Mouse (Mus musculus) limb, embryonic 14.5 days (tissue): ENCODE data around the gene Svep1. TPM values are rescaled to one million over a fixed set of nuclear protein-coding genes. Genes with fewer than 3 reads are reported as not detected.

Experiments
- ATAC-seq: fragments of 200-750 bp; cut with Nextera tagmentation; 2 replicates; pipeline ENCODE4 v1.8.0; 2017; ENCODE audit warnings: low read depth, moderate number of reproducible peaks, moderate TSS enrichment; ENCODE audit not compliant: low FRiP score
- DNase-seq: peaks from one replicate; pipeline ENCODE4 v3.0.0-alpha.2; 2015; ENCODE audit warnings: low spot score
- H3K27ac ChIP-seq: fragments of 300-500 bp; sonication (generic); replicated peaks from 2 replicates; pipeline ENCODE4 v1.5.1; 2014; ENCODE audit warnings: low read depth, mild to moderate bottlenecking, low read length, moderate library complexity, mixed read lengths
- H3K27me3 ChIP-seq: fragments of 300-500 bp; sonication (generic); 2 replicates; pipeline ENCODE4 v1.6.1; 2014; ENCODE audit warnings: low read length, mixed read lengths; ENCODE audit not compliant: control insufficient read depth, insufficient read depth
- H3K36me3 ChIP-seq: fragments of 300-500 bp; sonication (generic); 2 replicates; pipeline ENCODE4 v1.6.1; 2014; ENCODE audit warnings: mild to moderate bottlenecking, low read length, moderate library complexity, mixed read lengths; ENCODE audit not compliant: control insufficient read depth, insufficient read depth
- H3K4me1 ChIP-seq: fragments of 300-500 bp; sonication (generic); 2 replicates; pipeline ENCODE4 v1.6.1; 2014; ENCODE audit warnings: antibody characterized with exemption, low read length, mixed read lengths; ENCODE audit not compliant: control insufficient read depth, insufficient read depth
- H3K4me2 ChIP-seq: fragments of 300-500 bp; sonication (generic); replicated peaks from 2 replicates; pipeline ENCODE4 v1.6.1; 2014; ENCODE audit warnings: low read depth, mild to moderate bottlenecking, low read length, moderate library complexity; ENCODE audit not compliant: severe bottlenecking
- H3K4me3 ChIP-seq: fragments of 300-500 bp; sonication (generic); replicated peaks from 2 replicates; pipeline ENCODE4 v1.5.1; 2014; ENCODE audit warnings: low read length
- H3K9ac ChIP-seq: fragments of 300-500 bp; sonication (generic); 2 replicates; pipeline ENCODE4 v1.6.1; 2014; ENCODE audit warnings: mild to moderate bottlenecking, low read depth, low read length, moderate library complexity; ENCODE audit not compliant: severe bottlenecking
- H3K9me3 ChIP-seq: fragments of 300-500 bp; sonication (generic); 2 replicates; pipeline ENCODE4 v1.6.1; 2016; ENCODE audit warnings: low read length; ENCODE audit not compliant: control insufficient read depth
- POLR2A ChIP-seq: fragments of 200-500 bp; IDR thresholded peaks from 2 replicates; pipeline ENCODE4 v1.8.0; 2012; ENCODE audit warnings: inconsistent platforms, mild to moderate bottlenecking, moderate library complexity, borderline replicate concordance; ENCODE audit not compliant: insufficient read depth, insufficient read length; ENCODE audit errors: extremely low read depth
- WGBS: fragments of 180-500 bp; shearing (Covaris S2); extraction: QIAGEN DNeasy Blood & Tissue Kit; methylation state at CpG from one replicate; pipeline ENCODE4 v1.1.7; 2014; 5-methylcytosine and 5-hydroxymethylcytosine counted together
- polyA plus RNA-seq, 2 experiments: library from polyadenylated mRNA; depleted of rRNA in 1 of 2; stranded (reverse) in 1 of 2; unstranded in 1 of 2; fragments of >200 nt; fragmentation: Nextera tagmentation in 1 of 2; extraction: Ambion mirVana in 1 of 2; gene quantifications; 2 replicates each; pipeline versions ENCODE4 v1.2.1 to v1.2.3; 2012 to 2014

Svep1 gene
- polyA plus RNA-seq, 2 experiments: 7.7 to 11.0 TPM

DNA sequence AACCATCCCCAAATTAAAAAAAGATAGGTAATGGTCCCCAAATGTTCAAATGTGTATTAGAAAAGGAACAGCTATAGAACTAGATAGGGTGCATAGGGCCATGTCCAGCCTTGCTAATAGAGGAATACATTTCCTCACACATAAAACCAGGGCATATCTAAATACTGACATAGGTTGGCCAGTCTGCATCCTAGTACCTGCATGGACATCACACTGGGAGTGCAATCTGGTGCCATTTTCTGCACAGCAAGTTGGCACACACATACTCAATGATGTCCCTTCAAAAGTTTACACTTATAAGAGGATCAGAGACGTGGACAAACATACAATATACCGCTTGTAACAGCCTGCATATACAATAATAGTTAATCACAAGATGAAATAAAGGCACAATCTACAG, 5.0 kb downstream of the Svep1 start:
- H3K4me1 ChIP-seq: peaks cover 1% of the 10 kb centered on the region
- DNase-seq (no peak), ATAC-seq (no peak)
- TF ChIP-seq POLR2A: no peak
- H3K27me3 ChIP-seq: no peaks in the 10 kb centered on the region
- no peak overlapping the region for H3K4me2 ChIP-seq
- 87% methylated on average over 2 of the region's 2 CpGs for WGBS
- H3K9ac ChIP-seq: no peak overlapping the region
- no peak overlapping the region for H3K27ac ChIP-seq
- H3K36me3 ChIP-seq: no peaks in the 10 kb centered on the region
- no peak overlapping the region for H3K4me3 ChIP-seq
- no peaks in the 10 kb centered on the region for H3K9me3 ChIP-seq

DNA sequence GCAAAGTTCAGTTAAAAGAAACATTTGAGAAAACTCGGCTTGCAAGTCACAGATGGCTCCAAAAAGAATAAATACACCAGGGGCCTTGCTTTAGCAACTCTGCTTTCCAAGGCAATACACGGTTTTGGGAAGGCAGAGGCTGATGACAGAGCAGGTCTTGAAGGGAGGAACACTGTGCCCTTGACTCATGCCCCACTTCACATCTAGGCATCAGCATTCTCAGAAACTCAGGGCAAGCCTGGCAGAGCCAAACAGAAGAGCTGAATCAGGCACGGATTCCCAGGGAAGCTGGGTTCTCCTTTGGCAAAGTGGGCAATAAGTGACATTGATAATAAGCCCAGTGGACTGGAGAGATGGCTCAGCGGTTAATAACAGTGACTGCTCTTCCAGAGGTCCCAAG, 5.8 kb downstream of the Svep1 start:
- H3K4me2 ChIP-seq: no peak overlapping the region
- H3K9ac ChIP-seq: no peak overlapping the region
- H3K27ac ChIP-seq: no peak overlapping the region
- no peaks in the 10 kb centered on the region for H3K36me3 ChIP-seq
- H3K4me3 ChIP-seq: no peak overlapping the region
- no peaks in the 10 kb centered on the region for H3K27me3 ChIP-seq
- H3K4me1 ChIP-seq: no peaks in the 10 kb centered on the region
- ATAC-seq: no peak
- H3K9me3 ChIP-seq: no peaks in the 10 kb centered on the region
- no peak for TF ChIP-seq POLR2A
- 74% methylated on average over 4 of the region's 4 CpGs for WGBS
- DNase-seq: no peak

DNA sequence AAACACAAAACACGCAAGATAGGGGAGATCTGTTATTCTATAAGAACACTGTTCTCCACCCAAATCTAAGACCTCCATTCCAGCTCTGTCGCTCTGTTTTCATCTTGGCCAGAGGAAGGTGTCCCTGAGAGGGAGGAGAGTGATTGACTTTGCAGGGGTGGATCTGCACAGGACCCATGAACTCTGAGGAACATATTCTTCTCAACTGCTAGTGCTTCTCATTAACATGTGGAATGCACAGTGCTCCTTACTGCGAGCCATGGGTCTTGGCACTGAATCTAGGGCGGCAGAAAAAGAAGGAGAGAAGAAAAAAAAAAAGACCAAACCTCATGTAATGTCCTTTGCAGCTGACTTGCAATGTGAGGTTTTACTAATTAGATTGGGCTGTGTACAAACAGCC, 9.4 kb downstream of the Svep1 start:
- DNase-seq (no peak), ATAC-seq (no peak)
- H3K9ac ChIP-seq: no peak overlapping the region
- no peaks in the 10 kb centered on the region for H3K36me3 ChIP-seq
- no peaks in the 10 kb centered on the region for H3K27me3 ChIP-seq
- WGBS: 73% methylated on average over 4 of the region's 4 CpGs
- no peak overlapping the region for H3K27ac ChIP-seq
- H3K4me3 ChIP-seq: no peak overlapping the region
- no peak for TF ChIP-seq POLR2A
- H3K4me2 ChIP-seq: no peak overlapping the region
- H3K9me3 ChIP-seq: no peaks in the 10 kb centered on the region
- no peaks in the 10 kb centered on the region for H3K4me1 ChIP-seq

DNA sequence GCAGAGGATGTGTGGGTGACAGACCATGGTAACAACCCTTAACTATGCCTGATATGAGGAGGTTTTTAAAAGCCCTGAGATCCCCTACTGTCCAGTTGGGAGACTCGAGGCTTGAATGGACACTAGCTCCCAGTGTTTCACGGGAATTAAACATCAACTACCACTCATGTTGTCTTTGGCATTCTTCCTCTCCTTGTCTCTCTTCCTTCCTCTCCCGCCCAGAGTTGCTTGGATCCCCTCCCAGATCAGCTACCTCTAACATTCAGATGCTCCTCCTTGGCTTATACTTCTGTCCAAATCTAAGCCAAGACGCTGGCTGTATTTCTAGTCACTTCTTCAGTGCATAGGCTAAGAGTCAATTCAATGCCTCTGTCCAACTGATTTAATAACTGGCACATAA, 9.9 kb downstream of the Svep1 start:
- ATAC-seq: no peak

DNA sequence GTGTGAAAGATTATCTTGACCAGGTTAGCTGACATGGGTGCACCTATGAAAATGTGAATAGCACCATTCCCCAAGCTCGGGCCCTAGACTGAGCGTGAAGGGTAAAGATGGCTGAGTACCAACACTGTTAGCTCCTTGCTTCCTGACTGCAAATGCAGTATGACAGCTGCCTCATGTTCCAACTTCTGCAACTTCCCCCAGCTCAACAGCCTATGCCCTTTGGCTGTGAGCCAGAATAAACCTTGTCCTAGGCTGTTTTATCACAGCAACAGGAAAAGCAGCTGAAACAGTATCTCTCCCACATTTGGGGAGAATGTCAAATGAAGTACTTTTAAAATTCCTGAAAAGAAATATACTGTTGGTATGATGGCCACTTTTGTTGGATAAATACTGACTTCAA, 10.7 kb downstream of the Svep1 start:
- DNase-seq (no peak), ATAC-seq (no peak)
- Histone ChIP-seq H3K27ac (no peak overlapping the region), H3K4me2 (no peak overlapping the region), H3K4me1 (no peaks in the 10 kb centered on the region), H3K9me3 (no peaks in the 10 kb centered on the region), H3K36me3 (no peaks in the 10 kb centered on the region), H3K27me3 (no peaks in the 10 kb centered on the region), H3K9ac (no peak overlapping the region), H3K4me3 (no peak overlapping the region)
- TF ChIP-seq POLR2A: no peak
- 96% methylated on average over 2 of the region's 2 CpGs for WGBS

More for the DNA sequence above, 9.9 kb downstream of the Svep1 start:
- Histone ChIP-seq H3K4me2 (no peak overlapping the region), H3K27ac (no peak overlapping the region), H3K9me3 (no peaks in the 10 kb centered on the region), H3K36me3 (no peaks in the 10 kb centered on the region), H3K4me3 (no peak overlapping the region), H3K27me3 (no peaks in the 10 kb centered on the region), H3K9ac (no peak overlapping the region), H3K4me1 (no peaks in the 10 kb centered on the region)
- DNase-seq: no peak
- TF ChIP-seq POLR2A: no peak
- 76% methylated on average over 4 of the region's 4 CpGs for WGBS

DNA sequence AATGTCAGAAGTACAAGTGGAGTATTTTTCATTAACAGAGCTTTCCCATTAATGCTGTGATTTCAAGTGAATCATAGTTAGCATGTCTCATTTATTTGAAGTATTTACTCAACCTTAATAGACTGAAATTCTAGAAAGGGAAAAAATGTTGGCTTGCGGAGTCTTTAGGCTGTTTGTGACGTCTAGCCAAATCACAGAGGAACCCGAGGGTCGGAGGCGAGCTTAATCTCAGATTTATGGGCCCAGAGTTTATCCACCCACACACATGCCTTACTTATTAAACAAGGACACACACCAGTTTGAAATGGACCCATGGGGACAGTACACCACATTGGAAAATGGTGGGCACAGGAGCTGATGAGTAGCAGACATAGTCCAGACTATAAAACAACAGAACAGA, 17.4 kb downstream of the Svep1 start:
- Histone ChIP-seq H3K27me3 (no peaks in the 10 kb centered on the region), H3K4me1 (no peaks in the 10 kb centered on the region), H3K4me2 (no peak overlapping the region), H3K4me3 (no peak overlapping the region), H3K27ac (no peak overlapping the region), H3K9ac (no peak overlapping the region), H3K36me3 (no peaks in the 10 kb centered on the region), H3K9me3 (no peaks in the 10 kb centered on the region)
- DNase-seq (no peak), ATAC-seq (no peak)
- 29% methylated on average over 5 of the region's 5 CpGs for WGBS
- no peak for TF ChIP-seq POLR2A
